ENCODE assay signal across 23 mouse cellular contexts in the genomic region with DNA sequence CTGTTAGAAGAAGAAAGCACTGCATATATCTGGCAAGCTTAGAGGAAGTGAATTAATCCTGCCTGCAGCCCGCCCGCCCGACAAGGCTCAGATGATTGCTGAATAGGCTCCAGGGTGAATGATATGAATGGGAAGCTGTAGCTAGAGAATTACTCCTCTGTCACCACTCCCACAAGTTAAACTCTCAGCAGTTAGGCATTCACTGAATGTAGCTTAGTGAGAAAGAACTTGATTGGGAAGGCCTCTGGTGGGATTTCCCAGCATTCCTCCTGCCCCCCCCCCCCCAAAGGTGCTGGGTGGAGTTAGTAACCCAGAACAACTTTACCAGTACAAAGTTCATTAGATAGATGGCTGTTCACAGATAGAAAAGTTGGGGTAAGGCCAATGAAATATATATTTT. TPM values are rescaled to one million over a fixed set of nuclear protein-coding genes. Genes with fewer than 3 reads are reported as not detected.
DNase-seq lines count a peak whose midpoint lies in the region; ATAC-seq and TF ChIP-seq lines count a peak whose summit lies in the region.
"Had no signal": no experiment of that assay in that cellular context is flagged by ENCODE, and none has a peak within 500 bp of the region (broad histone marks: within the 10 kb centered on the region; RNA-seq: fewer than 3 reads in every experiment).

No protein-coding gene starts in this region.

- no peak for TF ChIP-seq EP300 in heart, postnatal 0 days (IDR thresholded peaks at IDR 0.05; ENCODE audit: low read depth)

- peaks cover 19% of the 10 kb centered on the region for H3K36me3 ChIP-seq in heart, postnatal 0 days (replicated peaks; ENCODE audit: control insufficient read depth, insufficient read depth, low read length)
- H3K36me3 ChIP-seq in intestine, embryonic 16.5 days (ENCODE audit: control insufficient read depth, insufficient read depth, low read length) = peaks cover 7% of the 10 kb centered on the region; the same call in 1 of the 2 replicates
- H3K36me3 ChIP-seq in kidney, embryonic 14.5 days (ENCODE audit: control insufficient read depth, insufficient read depth, low read length) = peaks cover 13% of the 10 kb centered on the region; the same call in 1 of the 2 replicates

- no peak for TF ChIP-seq CTCF in heart, postnatal 0 days (IDR thresholded peaks at IDR 0.05; ENCODE audit: low read depth)

- ATAC-seq in heart, postnatal 0 days (ENCODE audit: insufficient read depth, low read depth) = no peak
- peak; percentile 55 for ATAC-seq in intestine, embryonic 16.5 days
- ATAC-seq in megakaryocyte, adult 5-6 weeks (ENCODE audit: poor library complexity, severe bottlenecking) = no peak
- no peak for ATAC-seq in kidney, embryonic 14.5 days (ENCODE audit: low FRiP score, low TSS enrichment)
- ATAC-seq: liver, postnatal 0 days had no signal

- WGBS in heart, postnatal 0 days = 23% methylated on average over 3 of the region's 3 CpGs
- 38% methylated on average over 3 of the region's 3 CpGs for WGBS in intestine, embryonic 16.5 days
- 84% methylated on average over 3 of the region's 3 CpGs for WGBS in kidney, embryonic 14.5 days

- H3K4me2 ChIP-seq in heart, postnatal 0 days (ENCODE audit: low read depth, low read length) = no peak overlapping the region
- no peak overlapping the region for H3K4me2 ChIP-seq in intestine, embryonic 16.5 days (ENCODE audit: low read depth, low read length)
- H3K4me2 ChIP-seq in kidney, embryonic 14.5 days (replicated peaks; ENCODE audit: low read depth, low read length) = no peak overlapping the region
- H3K4me2 ChIP-seq: forebrain, embryonic 12.5 days; heart, embryonic 11.5 days; hindbrain, embryonic 14.5 days had no signal

- 0 out of 2 replicates have a peak, but pooled peaks cover 25% of the 10 kb centered on the region for H3K4me1 ChIP-seq in heart, postnatal 0 days (ENCODE audit: control insufficient read depth, insufficient read depth)
- peaks cover 5% of the 10 kb centered on the region; the same call in 1 of the 2 replicates for H3K4me1 ChIP-seq in intestine, embryonic 16.5 days (ENCODE audit: control insufficient read depth, insufficient read depth, low read length)
- H3K4me1 ChIP-seq in kidney, embryonic 14.5 days (ENCODE audit: control insufficient read depth, insufficient read depth, low read length) = peaks cover 6% of the 10 kb centered on the region

- no peak for DNase-seq in heart, postnatal 0 days (ENCODE audit: low spot score)
- DNase-seq in heart, postnatal 10 days = no peak
- peak; percentile 81 for DNase-seq in R1 (ENCODE audit: low read depth, low spot score)
- DNase-seq in yolk sac, embryonic 10.5 days (ENCODE audit: low spot score) = peak; percentile 52
- DNase-seq: adrenal gland, postnatal 14 days; cerebellum, adult 11-12 months; cerebellum, postnatal 14 days; kidney, adult 2 months; kidney, postnatal 36 days; left cerebral cortex, postnatal 4 days; liver; liver, postnatal 0 days; lung, postnatal 10 days; right cerebral cortex, postnatal 14 days; thymus, postnatal 25 days had no signal

- H3K9me3 ChIP-seq in heart, postnatal 0 days (replicated peaks; ENCODE audit: control insufficient read depth, low read length) = no peaks in the 10 kb centered on the region
- H3K9me3 ChIP-seq in intestine, embryonic 16.5 days (ENCODE audit: control insufficient read depth, low read length) = no peaks in the 10 kb centered on the region
- H3K9me3 ChIP-seq in kidney, embryonic 14.5 days (ENCODE audit: control insufficient read depth, low read length) = no peaks in the 10 kb centered on the region
- H3K9me3 ChIP-seq: forebrain, embryonic 12.5 days had no signal

- H3K4me3 ChIP-seq in heart, postnatal 0 days (ENCODE audit: low read depth, low read length) = no peak overlapping the region
- no peak overlapping the region for H3K4me3 ChIP-seq in intestine, embryonic 16.5 days (ENCODE audit: low read length)
- H3K4me3 ChIP-seq in kidney, embryonic 14.5 days (ENCODE audit: low read length) = no peak overlapping the region
- H3K4me3 ChIP-seq: forebrain, embryonic 12.5 days; left cerebral cortex, adult 2 months had no signal

- no peak overlapping the region for H3K9ac ChIP-seq in heart, postnatal 0 days (replicated peaks; ENCODE audit: low read depth, low read length)
- H3K9ac ChIP-seq in intestine, embryonic 16.5 days (ENCODE audit: low read depth, low read length) = no peak overlapping the region
- H3K9ac ChIP-seq in kidney, embryonic 14.5 days (ENCODE audit: low read depth, low read length) = no peak overlapping the region
- H3K9ac ChIP-seq: forebrain, embryonic 12.5 days; hindbrain, embryonic 14.5 days; liver, postnatal 0 days had no signal

- H3K27ac ChIP-seq in heart, postnatal 0 days (ENCODE audit: low read depth) = 0 out of 2 replicates have a peak overlapping the region, but pooled peaks have one; percentile 20
- 0 out of 2 replicates have a peak overlapping the region, but pooled peaks have one; percentile 12 for H3K27ac ChIP-seq in intestine, embryonic 16.5 days (ENCODE audit: low read length)
- no peak overlapping the region for H3K27ac ChIP-seq in kidney, embryonic 14.5 days (ENCODE audit: low read depth, low read length)
- H3K27ac ChIP-seq: forebrain, embryonic 12.5 days; hindbrain, embryonic 14.5 days; left cerebral cortex, adult 2 months had no signal

- H3K27me3 ChIP-seq in heart, postnatal 0 days (ENCODE audit: control insufficient read depth, insufficient read depth, low read length) = no peaks in the 10 kb centered on the region
- H3K27me3 ChIP-seq in intestine, embryonic 16.5 days (replicated peaks; ENCODE audit: control insufficient read depth, insufficient read depth, low read length) = no peaks in the 10 kb centered on the region
- H3K27me3 ChIP-seq in kidney, embryonic 14.5 days (ENCODE audit: control insufficient read depth, insufficient read depth, low read length) = no peaks in the 10 kb centered on the region
- H3K27me3 ChIP-seq: CH12.LX; forebrain, embryonic 12.5 days had no signal

- intact Hi-C loops in heart, postnatal 10 days (cut with DNase I) = no loop called here

RNA-seq across cellular contexts. Expression of a gene that starts 4.6 kb away (rescaled TPM):
- total RNA-seq in heart, postnatal 0 days (2014; rRNA removed; ENCODE audit: low replicate concordance) = 24.6 and 59.1 TPM in 2 replicates
- polyA plus RNA-seq in heart, postnatal 0 days (2015; fragmentation: Nextera tagmentation; extraction: Ambion mirVana) = 33.7 and 34.3 TPM in 2 replicates
- 10 to 100 TPM; 30.6 to 32.6 TPM for total RNA-seq in heart, postnatal 10 days (2021)
- 345 and 365 TPM in 2 replicates for polyA plus RNA-seq in intestine, embryonic 16.5 days (2015; fragmentation: Nextera tagmentation; extraction: Ambion mirVana)
- 8.4 and 9.8 TPM in 2 replicates for total RNA-seq in megakaryocyte, adult 5-6 weeks (2015)
- total RNA-seq in megakaryocyte, adult 5-6 weeks (2017) = 19.4 and 29.0 TPM in 2 replicates
- 18.2 and 31.6 TPM in 2 replicates for polyA plus RNA-seq in kidney, embryonic 14.5 days (2014; fragmentation: Nextera tagmentation; extraction: Ambion mirVana)

RNA-seq across cellular contexts. Expression of a gene that starts 7.3 kb away (rescaled TPM):
- 93.3 and 102 TPM in 2 replicates for total RNA-seq in heart, postnatal 0 days (2014; rRNA removed; ENCODE audit: low replicate concordance)
- polyA plus RNA-seq in heart, postnatal 0 days (2015; fragmentation: Nextera tagmentation; extraction: Ambion mirVana) = 36.2 and 38.9 TPM in 2 replicates
- 10 to 100 TPM; 72.1 to 72.3 TPM for total RNA-seq in heart, postnatal 10 days (2021)
- polyA plus RNA-seq in intestine, embryonic 16.5 days (2015; fragmentation: Nextera tagmentation; extraction: Ambion mirVana) = 86.6 and 109 TPM in 2 replicates
- 20.7 and 23.0 TPM in 2 replicates for total RNA-seq in megakaryocyte, adult 5-6 weeks (2015)
- total RNA-seq in megakaryocyte, adult 5-6 weeks (2017) = 26.4 and 27.6 TPM in 2 replicates
- 17.0 and 35.4 TPM in 2 replicates for polyA plus RNA-seq in kidney, embryonic 14.5 days (2014; fragmentation: Nextera tagmentation; extraction: Ambion mirVana)

RNA-seq across cellular contexts. Expression of a gene that starts 26.3 kb away (rescaled TPM):
- total RNA-seq in heart, postnatal 0 days (2014; rRNA removed; ENCODE audit: low replicate concordance) = 39.8 and 45.6 TPM in 2 replicates
- 73.0 and 75.8 TPM in 2 replicates for polyA plus RNA-seq in heart, postnatal 0 days (2015; fragmentation: Nextera tagmentation; extraction: Ambion mirVana)
- total RNA-seq in heart, postnatal 10 days (2021) = 10 to 100 TPM; 74.3 to 75.4 TPM
- 118 and 132 TPM in 2 replicates for polyA plus RNA-seq in intestine, embryonic 16.5 days (2015; fragmentation: Nextera tagmentation; extraction: Ambion mirVana)
- total RNA-seq in megakaryocyte, adult 5-6 weeks (2015) = 31.7 and 33.6 TPM in 2 replicates
- total RNA-seq in megakaryocyte, adult 5-6 weeks (2017) = 68.0 and 69.3 TPM in 2 replicates
- 111 and 175 TPM in 2 replicates for polyA plus RNA-seq in kidney, embryonic 14.5 days (2014; fragmentation: Nextera tagmentation; extraction: Ambion mirVana)

Comparison
In these comparisons a context has a peak if more than half of its experiments do, and no peak if none do; other contexts are left out.
1. DNase-seq: peak in R1 (single experiment) and yolk sac, embryonic 10.5 days (single experiment); none in heart, postnatal 0 days (single experiment) and heart, postnatal 10 days (0 of 2).